Mouse (Mus musculus) midbrain, postnatal 0 days (tissue): ENCODE results near the gene Slc9a8. TPM values are rescaled to one million over a fixed set of nuclear protein-coding genes. Genes with fewer than 3 reads are reported as not detected.

Experiments used
- ATAC-seq: fragments of 200-750 bp; cut with Nextera tagmentation; 2 replicates; pipeline ENCODE4 v1.8.0; 2017; ENCODE audit warnings: moderate number of reproducible peaks, mild to moderate bottlenecking, moderate TSS enrichment, moderate library complexity; ENCODE audit not compliant: low FRiP score
- DNase-seq: peaks from one replicate; pipeline ENCODE4 v3.0.0-alpha.2; 2015; ENCODE audit warnings: low spot score
- H3K27ac ChIP-seq: fragments of 300-500 bp; sonication (generic); 2 replicates; pipeline ENCODE4 v1.5.1; 2014; ENCODE audit warnings: low read depth, mild to moderate bottlenecking, low read length, mixed read lengths
- H3K27me3 ChIP-seq: fragments of 300-500 bp; sonication (generic); 2 replicates; pipeline ENCODE4 v1.6.1; 2014; ENCODE audit warnings: low read length, control low read depth, mixed read lengths; ENCODE audit not compliant: insufficient read depth
- H3K36me3 ChIP-seq: fragments of 300-500 bp; sonication (generic); 2 replicates; pipeline ENCODE4 v1.6.1; 2014; ENCODE audit warnings: low read length, control low read depth, mixed read lengths; ENCODE audit not compliant: insufficient read depth
- H3K4me1 ChIP-seq: fragments of 300-500 bp; sonication (generic); 2 replicates; pipeline ENCODE4 v1.6.1; 2014; ENCODE audit warnings: mild to moderate bottlenecking, control low read depth, antibody characterized with exemption, low read length, mixed read lengths; ENCODE audit not compliant: insufficient read depth
- H3K4me2 ChIP-seq: fragments of 300-500 bp; sonication (generic); 2 replicates; pipeline ENCODE4 v1.6.1; 2014; ENCODE audit warnings: low read depth, mild to moderate bottlenecking, low read length, mixed read lengths; ENCODE audit not compliant: poor library complexity, severe bottlenecking
- H3K4me3 ChIP-seq: fragments of 300-500 bp; sonication (generic); 2 replicates; pipeline ENCODE4 v1.5.1; 2014; ENCODE audit warnings: low read depth, mild to moderate bottlenecking, low read length, moderate library complexity
- H3K9ac ChIP-seq: fragments of 300-500 bp; sonication (generic); replicated peaks from 2 replicates; pipeline ENCODE4 v1.6.1; 2014; ENCODE audit warnings: mild to moderate bottlenecking, low read length, moderate library complexity, mixed read lengths; ENCODE audit not compliant: poor library complexity, severe bottlenecking
- H3K9me3 ChIP-seq: fragments of 300-500 bp; sonication (generic); 2 replicates; pipeline ENCODE4 v1.6.1; 2016; ENCODE audit warnings: low read length, control low read depth
- CTCF ChIP-seq: IDR thresholded peaks from 2 replicates; pipeline ENCODE4 v1.5.1; 2016; ENCODE audit warnings: antibody characterized with exemption, mild to moderate bottlenecking
- WGBS: fragments of 180-500 bp; shearing (Covaris S2); extraction: QIAGEN DNeasy Blood & Tissue Kit; methylation state at CpG from one replicate; pipeline ENCODE4 v1.1.7; 2014; 5-methylcytosine and 5-hydroxymethylcytosine counted together
- polyA plus RNA-seq: library from polyadenylated mRNA; unstranded; fragments of >200 nt; fragmentation: Nextera tagmentation; extraction: Ambion mirVana; gene quantifications from 2 replicates; pipeline ENCODE4 v1.2.1, GENCODE M21; 2015
- total RNA-seq: library from RNA; depleted of rRNA; stranded (reverse); fragments of >200 nt; gene quantifications from 2 replicates; pipeline ENCODE4 v1.2.3, GENCODE M21; 2014

Gene Slc9a8
- total and polyA plus RNA-seq, 2 experiments from 2014 or later: 17.9 to 30.6 TPM

DNA sequence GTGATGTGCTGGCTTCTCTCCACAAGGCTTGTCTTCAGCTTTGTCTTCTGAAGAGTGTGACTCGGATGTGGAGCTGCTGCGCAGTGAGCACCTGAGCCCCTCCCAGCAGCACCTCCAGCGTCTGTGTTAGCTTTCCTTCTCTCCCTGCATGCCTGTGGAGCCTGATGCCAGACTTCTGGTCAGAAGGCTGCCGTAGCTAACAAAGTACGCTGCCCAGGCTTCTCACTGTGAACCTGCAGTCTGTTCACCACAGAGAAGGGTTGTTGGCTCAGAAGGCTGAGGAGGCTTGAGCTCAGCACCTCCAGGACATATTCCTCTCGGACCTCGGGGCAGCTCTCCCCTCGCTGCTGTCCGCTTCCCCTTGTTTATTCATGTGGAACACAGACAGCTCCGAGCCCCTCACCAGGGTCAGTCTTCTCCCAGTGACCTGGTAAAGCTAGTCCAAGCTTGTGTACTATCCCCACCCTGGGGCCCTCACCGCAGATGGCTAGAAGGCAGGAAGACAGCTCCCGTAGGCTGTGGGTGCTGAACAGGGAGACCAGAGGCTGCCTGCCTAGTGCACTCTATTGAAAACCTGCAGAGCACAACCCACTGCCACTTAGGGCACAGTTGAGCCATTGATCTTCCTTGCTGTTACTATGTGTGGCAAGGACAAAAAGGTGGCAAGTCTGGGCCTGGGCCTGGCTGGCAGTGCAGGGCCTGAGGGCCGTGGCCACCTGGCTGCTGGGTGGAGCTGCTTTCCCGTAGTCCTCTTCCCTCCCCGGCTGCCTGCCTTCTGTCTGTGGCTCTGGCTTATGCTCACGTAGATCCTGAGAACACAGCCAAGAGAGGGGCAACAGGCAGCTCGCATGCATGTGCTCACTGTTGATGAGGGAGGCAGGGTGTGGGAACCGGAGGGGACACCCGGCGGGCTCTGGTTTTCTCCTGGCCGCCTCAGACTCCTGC is 28.1 kb downstream of the Slc9a8 start:
- 90% methylated on average over 21 of the region's 21 CpGs for WGBS
- no peak overlapping the region for H3K9ac ChIP-seq
- no peaks in the 10 kb centered on the region for H3K27me3 ChIP-seq
- H3K4me2 ChIP-seq: no peak overlapping the region
- ATAC-seq: no peak
- DNase-seq: no peak
- H3K9me3 ChIP-seq: no peaks in the 10 kb centered on the region
- H3K4me1 ChIP-seq: no peaks in the 10 kb centered on the region
- no peak overlapping the region for H3K27ac ChIP-seq
- TF ChIP-seq CTCF: no peak
- H3K4me3 ChIP-seq: no peak overlapping the region
- H3K36me3 ChIP-seq: peaks cover 50% of the 10 kb centered on the region

DNA sequence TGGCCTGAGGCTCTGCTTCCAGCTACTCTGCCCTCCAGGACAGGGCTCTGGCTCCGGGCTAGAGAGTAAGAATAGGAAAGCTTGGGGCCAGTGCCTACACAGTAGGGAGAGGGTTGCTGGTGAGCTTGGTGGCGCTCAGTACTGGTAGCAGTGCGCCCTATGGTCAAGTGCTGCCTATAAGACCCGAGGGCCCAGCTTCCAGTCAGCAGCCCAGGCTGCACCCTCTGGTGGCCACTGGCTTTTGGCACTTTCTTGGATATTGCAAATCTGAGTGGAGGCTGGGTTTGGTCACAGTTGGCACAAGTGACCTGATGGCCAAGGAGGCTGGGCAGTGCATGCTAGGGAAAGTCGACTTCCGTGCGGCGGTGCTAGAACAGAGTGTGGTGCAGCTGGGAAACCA is 29.1 kb downstream of the Slc9a8 start:
- WGBS: 92% methylated on average over 8 of the region's 8 CpGs
- peak; percentile 45 for TF ChIP-seq CTCF
- peaks cover 54% of the 10 kb centered on the region for H3K36me3 ChIP-seq

DNA sequence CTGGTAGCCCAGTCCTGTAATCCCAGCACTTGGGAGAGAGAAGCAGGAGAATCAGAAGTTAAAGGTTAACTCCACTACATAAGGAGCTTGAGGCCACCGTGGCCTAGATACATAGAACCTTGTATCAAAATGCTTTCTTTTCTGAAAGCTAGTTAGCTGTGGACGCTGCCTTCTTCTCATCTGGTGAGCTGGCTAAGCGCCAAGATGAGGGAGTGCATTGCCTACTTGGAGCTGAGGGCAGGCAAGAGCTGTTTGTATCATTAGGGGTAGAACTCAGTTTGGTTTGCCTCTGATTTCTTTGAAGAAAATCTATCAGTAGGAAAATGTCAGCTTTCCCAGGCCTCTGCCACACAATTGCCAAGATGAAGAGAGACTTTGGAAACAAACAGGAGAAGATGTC is 32.3 kb downstream of the Slc9a8 start:
- no peak overlapping the region for H3K9ac ChIP-seq
- 71% methylated on average over 3 of the region's 3 CpGs for WGBS
- peak; percentile 42 for DNase-seq
- no peak for ATAC-seq
- peaks cover 48% of the 10 kb centered on the region for H3K36me3 ChIP-seq
- no peak for TF ChIP-seq CTCF
- H3K4me2 ChIP-seq: no peak overlapping the region
- H3K4me1 ChIP-seq: no peaks in the 10 kb centered on the region
- H3K27ac ChIP-seq: no peak overlapping the region
- no peak overlapping the region for H3K4me3 ChIP-seq
- no peaks in the 10 kb centered on the region for H3K27me3 ChIP-seq
- no peaks in the 10 kb centered on the region for H3K9me3 ChIP-seq

More for the DNA sequence above, 29.1 kb downstream of the Slc9a8 start:
- ATAC-seq (no peak), DNase-seq (no peak)
- no peak overlapping the region for H3K4me2 ChIP-seq
- H3K4me1 ChIP-seq: no peaks in the 10 kb centered on the region
- H3K9ac ChIP-seq: no peak overlapping the region
- no peak overlapping the region for H3K4me3 ChIP-seq
- no peak overlapping the region for H3K27ac ChIP-seq
- H3K9me3 ChIP-seq: no peaks in the 10 kb centered on the region
- H3K27me3 ChIP-seq: no peaks in the 10 kb centered on the region

DNA sequence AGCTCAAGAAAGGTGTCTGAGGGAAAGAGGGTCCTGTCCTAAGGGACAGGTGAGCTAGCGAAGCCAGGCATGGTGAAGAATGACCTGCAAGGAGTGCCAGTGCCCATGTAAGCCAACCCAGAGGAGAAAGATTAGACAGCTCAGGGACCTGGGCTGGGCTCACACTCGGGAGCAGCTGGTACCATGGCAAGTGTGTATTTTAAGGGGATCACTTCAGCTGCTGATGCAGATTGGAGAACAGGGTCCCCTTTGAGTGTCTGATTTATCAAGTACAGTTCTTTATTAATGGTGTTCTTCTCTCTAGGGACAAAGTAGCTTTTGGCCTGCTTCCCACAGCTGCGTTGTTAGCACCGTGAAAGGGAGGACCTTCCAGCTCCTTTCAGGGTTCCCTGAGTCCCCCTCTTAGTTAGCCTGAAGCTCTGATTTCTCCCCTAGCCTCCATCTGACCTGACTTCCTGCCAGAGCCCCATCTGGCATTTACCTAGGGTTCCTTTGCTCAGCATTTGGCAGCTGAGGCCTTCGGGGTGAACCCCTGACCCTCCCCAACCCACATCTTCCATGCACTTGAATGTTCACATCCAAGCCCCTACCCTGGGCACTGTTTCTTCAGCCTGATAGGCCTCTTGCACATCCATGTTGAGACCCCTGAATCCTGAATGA is 35.0 kb downstream of the Slc9a8 start:
- H3K27me3 ChIP-seq: no peaks in the 10 kb centered on the region
- H3K4me1 ChIP-seq: no peaks in the 10 kb centered on the region
- WGBS: 83% methylated on average over 5 of the region's 5 CpGs
- no peak overlapping the region for H3K27ac ChIP-seq
- ATAC-seq (no peak), DNase-seq (peak; percentile 19)
- no peak overlapping the region for H3K9ac ChIP-seq
- peaks cover 34% of the 10 kb centered on the region for H3K36me3 ChIP-seq
- H3K4me2 ChIP-seq: no peak overlapping the region
- H3K9me3 ChIP-seq: no peaks in the 10 kb centered on the region
- no peak overlapping the region for H3K4me3 ChIP-seq
- no peak for TF ChIP-seq CTCF

DNA sequence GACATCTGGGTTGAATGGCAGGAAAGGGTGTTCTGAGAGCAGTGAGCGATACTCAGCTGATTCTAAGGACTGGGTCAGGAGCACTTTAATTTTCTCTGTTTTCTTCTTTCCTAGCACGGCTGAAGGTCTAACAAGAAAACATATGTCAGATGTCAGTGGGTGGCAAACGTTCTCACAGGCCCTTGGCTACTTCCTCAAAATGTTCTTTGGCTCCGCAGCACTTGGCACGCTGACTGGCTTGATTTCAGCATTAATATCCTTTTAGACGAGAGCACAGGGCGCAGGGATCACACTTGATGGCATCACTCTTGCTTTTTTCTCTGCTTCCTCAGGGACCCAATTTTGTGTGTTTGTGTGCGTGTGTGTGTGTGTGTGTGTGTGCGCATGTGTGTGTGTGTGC is 35.7 kb downstream of the Slc9a8 start:
- H3K9me3 ChIP-seq: no peaks in the 10 kb centered on the region
- H3K4me1 ChIP-seq: no peaks in the 10 kb centered on the region
- H3K9ac ChIP-seq: no peak overlapping the region
- H3K27me3 ChIP-seq: no peaks in the 10 kb centered on the region
- ATAC-seq (no peak), DNase-seq (peak; percentile 47)
- no peak for TF ChIP-seq CTCF
- no peak overlapping the region for H3K27ac ChIP-seq
- no peak overlapping the region for H3K4me2 ChIP-seq
- WGBS: 95% methylated on average over 9 of the region's 9 CpGs
- peaks cover 34% of the 10 kb centered on the region for H3K36me3 ChIP-seq
- no peak overlapping the region for H3K4me3 ChIP-seq

DNA sequence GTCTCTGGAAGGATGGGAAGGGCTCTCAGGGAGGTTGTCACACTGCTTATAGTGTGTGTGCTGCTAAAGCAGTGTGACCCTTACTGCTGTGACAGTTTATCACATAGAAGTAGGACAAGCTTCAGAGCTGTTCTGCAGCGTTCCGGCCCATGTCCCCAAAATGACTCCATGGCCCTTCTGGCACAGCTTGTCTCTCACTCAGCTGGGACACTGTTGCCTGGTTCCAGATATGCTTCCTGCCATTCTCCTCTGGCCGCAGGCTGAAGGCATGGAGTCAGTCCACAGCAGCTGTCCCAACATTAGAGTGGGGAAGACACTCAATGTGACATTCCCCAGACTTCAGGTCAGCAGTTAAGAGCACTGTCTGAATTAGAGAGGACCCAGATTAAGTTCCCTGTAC is 37.0 kb downstream of the Slc9a8 start:
- TF ChIP-seq CTCF: no peak
- H3K27me3 ChIP-seq: no peaks in the 10 kb centered on the region
- H3K4me1 ChIP-seq: no peaks in the 10 kb centered on the region
- peaks cover 26% of the 10 kb centered on the region for H3K36me3 ChIP-seq
- H3K4me2 ChIP-seq: no peak overlapping the region
- ATAC-seq (no peak), DNase-seq (no peak)
- H3K9me3 ChIP-seq: no peaks in the 10 kb centered on the region
- no peak overlapping the region for H3K27ac ChIP-seq
- no peak overlapping the region for H3K9ac ChIP-seq
- H3K4me3 ChIP-seq: no peak overlapping the region
- WGBS: 97% methylated on average over 3 of the region's 3 CpGs
